Mouse (Mus musculus): ENCODE measurements around the gene Luc7l. TPM values are rescaled to one million over a fixed set of nuclear protein-coding genes. Genes with fewer than 3 reads are reported as not detected.

The Luc7l gene
- total and polyA plus RNA-seq, 2 experiments from 2014 or later: 82.7 to 84.5 TPM

DNA sequence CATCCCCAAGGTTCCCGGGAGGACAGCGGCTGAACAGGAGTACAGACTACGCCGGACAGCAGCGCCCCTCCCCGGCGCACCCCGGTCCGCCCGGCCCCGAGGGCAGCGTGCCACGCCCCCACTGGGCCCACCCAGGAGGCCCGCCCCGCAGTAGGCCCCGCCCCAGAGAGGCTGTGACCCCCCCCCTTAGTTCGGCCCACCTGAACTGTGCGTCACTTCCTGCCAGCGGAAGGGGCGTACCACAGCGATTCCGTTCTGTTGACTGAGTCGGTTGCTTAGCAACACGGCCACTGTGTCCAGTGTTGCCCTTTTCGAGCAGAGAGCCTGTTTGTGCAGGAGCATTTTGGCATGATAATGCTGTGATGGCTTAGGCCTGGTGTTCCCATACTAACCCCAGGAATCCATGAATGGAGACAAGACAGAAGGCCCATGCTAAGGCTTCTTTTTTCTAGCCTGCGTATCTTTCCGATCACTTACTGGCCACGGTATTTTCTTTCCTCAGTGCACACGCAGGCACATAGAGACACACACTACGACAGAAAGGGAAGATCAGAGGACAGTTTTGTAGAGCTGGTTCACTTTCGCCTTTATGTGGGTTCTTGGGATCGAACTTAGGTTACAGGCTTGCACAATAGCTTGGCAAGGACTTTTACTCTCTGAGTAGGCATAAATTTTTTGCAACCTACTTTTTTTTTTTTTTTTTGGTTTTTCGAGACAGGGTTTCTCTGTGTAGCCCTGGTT is 8.4 kb upstream of the Luc7l start, which contains the start of gene Fam234a:
Gene Fam234a (minus strand): TSS at position 142 of the 741 bp plus-strand sequence.
- Histone ChIP-seq H3K27me3 (ENCODE audit: insufficient read depth, low read length) (no peaks in the 10 kb centered on the region), H3K36me3 (ENCODE audit: insufficient read depth, low read length) (no peaks in the 10 kb centered on the region), H3K9me3 (ENCODE audit: low read length) (no peaks in the 10 kb centered on the region), H3K4me2 (ENCODE audit: low read depth, low read length) (peak within 1 kb of the TSS; percentile 75), H3K27ac (peak within 1 kb of the TSS; percentile 74), H3K9ac (replicated peaks; ENCODE audit: low read length) (peak within 1 kb of the TSS; percentile 72), H3K4me3 (ENCODE audit: low read length) (peak within 1 kb of the TSS; percentile 57), H3K4me1 (ENCODE audit: insufficient read depth, low read length) (no peaks in the 10 kb centered on the region)
- no peak for TF ChIP-seq CTCF (IDR thresholded peaks at IDR 0.05; ENCODE audit: low read depth)
- DNase-seq (ENCODE audit: low spot score) (peak; percentile 98), ATAC-seq (peak; percentile 98)
- WGBS: 6% methylated on average over 33 of the region's 33 CpGs

DNA sequence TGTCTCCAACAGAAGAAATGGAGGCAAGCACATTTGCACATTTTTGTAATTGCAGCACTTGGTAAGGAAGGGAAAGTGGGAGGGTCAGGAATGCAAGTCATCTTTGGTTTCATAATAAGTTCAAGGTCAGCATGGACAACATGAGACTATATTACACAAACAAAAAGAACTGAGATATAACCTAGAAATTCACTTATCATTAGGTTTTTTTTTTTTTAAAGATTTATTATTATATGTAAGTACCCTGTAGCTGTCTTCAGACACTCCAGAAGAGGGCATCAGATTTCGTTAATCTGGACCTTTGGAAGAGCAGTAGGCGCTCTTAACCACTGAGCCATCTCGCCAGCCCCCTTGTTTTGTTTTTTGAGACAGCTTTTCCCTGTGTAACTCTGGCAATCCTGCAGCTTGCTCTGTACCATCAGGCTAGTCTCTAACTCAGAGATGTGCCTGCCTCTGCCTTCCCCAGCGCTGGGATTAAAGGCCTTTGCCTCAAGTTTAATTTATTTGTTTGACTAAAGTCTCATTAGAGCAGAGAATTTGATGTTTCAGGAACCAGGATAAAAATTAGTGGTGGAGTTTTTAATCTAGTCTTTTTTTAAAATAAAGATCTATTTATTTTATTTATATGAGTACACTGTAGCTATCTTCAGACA is 684 bp upstream of the Luc7l start:
- no peaks in the 10 kb centered on the region for H3K9me3 ChIP-seq (ENCODE audit: low read length)
- peak overlapping the region; percentile 97 for H3K4me3 ChIP-seq (ENCODE audit: low read length)
- H3K4me2 ChIP-seq (ENCODE audit: low read depth, low read length): peak overlapping the region; percentile 88
- no peak for DNase-seq (ENCODE audit: low spot score)
- 54% methylated on average over 4 of the region's 4 CpGs for WGBS
- H3K27ac ChIP-seq: peak overlapping the region; percentile 99
- no peaks in the 10 kb centered on the region for H3K27me3 ChIP-seq (ENCODE audit: insufficient read depth, low read length)
- H3K9ac ChIP-seq (replicated peaks; ENCODE audit: low read length): peak overlapping the region; percentile 96; the same call in 1 of the 2 replicates
- peaks cover 10% of the 10 kb centered on the region for H3K4me1 ChIP-seq (ENCODE audit: insufficient read depth, low read length)
- no peak for TF ChIP-seq CTCF (IDR thresholded peaks at IDR 0.05; ENCODE audit: low read depth)
- H3K36me3 ChIP-seq (ENCODE audit: insufficient read depth, low read length): peaks cover 3% of the 10 kb centered on the region; the same call in 1 of the 2 replicates
- ATAC-seq: no peak

GRCm38 (mm10) chr17:26253399-26253798 is 703 bp downstream of the Luc7l start:
- Histone ChIP-seq H3K4me1 (ENCODE audit: insufficient read depth, low read length) (peaks cover 10% of the 10 kb centered on the region), H3K4me3 (ENCODE audit: low read length) (peak overlapping the region; percentile 97), H3K27ac (peak overlapping the region; percentile 99), H3K4me2 (ENCODE audit: low read depth, low read length) (peak overlapping the region; percentile 88), H3K36me3 (ENCODE audit: insufficient read depth, low read length) (peaks cover 11% of the 10 kb centered on the region; the same call in 1 of the 2 replicates), H3K27me3 (ENCODE audit: insufficient read depth, low read length) (no peaks in the 10 kb centered on the region), H3K9ac (replicated peaks; ENCODE audit: low read length) (peak overlapping the region; percentile 96), H3K9me3 (ENCODE audit: low read length) (no peaks in the 10 kb centered on the region)
- TF ChIP-seq CTCF (IDR thresholded peaks at IDR 0.05; ENCODE audit: low read depth): no peak
- ATAC-seq (peak; percentile 25), DNase-seq (ENCODE audit: low spot score) (peak; percentile 9)
- 0% methylated on average over 24 of the region's 24 CpGs for WGBS

- ATAC-seq: no peak
- TF ChIP-seq CTCF (IDR thresholded peaks at IDR 0.05; ENCODE audit: low read depth): no peak
- no peaks in the 10 kb centered on the region for H3K9me3 ChIP-seq (ENCODE audit: low read length)
Measured at GRCm38 (mm10) chr17:26255313-26255712, 2.6 kb downstream of the Luc7l start.

DNA sequence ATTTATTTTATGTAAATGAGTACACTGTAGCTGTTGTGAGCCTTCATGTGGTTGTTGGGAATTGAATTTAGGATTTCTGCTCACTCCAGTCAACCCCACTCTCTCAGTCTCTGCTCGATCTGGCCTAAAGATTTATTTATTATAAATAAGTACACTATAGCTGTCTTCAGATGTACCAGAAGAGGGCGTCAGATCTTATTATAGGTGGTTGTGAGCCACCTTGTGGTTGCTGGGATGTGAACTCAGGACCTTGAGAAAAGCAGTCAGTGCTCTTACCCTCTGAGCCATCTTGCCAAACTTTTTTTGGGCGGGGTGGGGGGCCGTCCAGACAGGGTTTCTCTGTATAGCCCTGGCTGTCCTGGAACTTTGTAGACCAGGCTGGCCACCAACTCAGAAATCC is 9.1 kb downstream of the Luc7l start:
- no peak overlapping the region for H3K27ac ChIP-seq
- peak; percentile 40 for TF ChIP-seq CTCF (IDR thresholded peaks at IDR 0.05; ENCODE audit: low read depth)
- H3K9me3 ChIP-seq (ENCODE audit: low read length): no peaks in the 10 kb centered on the region
- H3K4me1 ChIP-seq (ENCODE audit: insufficient read depth, low read length): no peaks in the 10 kb centered on the region
- H3K27me3 ChIP-seq (ENCODE audit: insufficient read depth, low read length): no peaks in the 10 kb centered on the region
- H3K4me2 ChIP-seq (ENCODE audit: low read depth, low read length): no peak overlapping the region
- no peak overlapping the region for H3K4me3 ChIP-seq (ENCODE audit: low read length)
- DNase-seq (ENCODE audit: low spot score) (peak; percentile 7), ATAC-seq (no peak)
- H3K36me3 ChIP-seq (ENCODE audit: insufficient read depth, low read length): peaks cover 48% of the 10 kb centered on the region
- H3K9ac ChIP-seq (replicated peaks; ENCODE audit: low read length): no peak overlapping the region
- 82% methylated on average over 4 of the region's 4 CpGs for WGBS

More at GRCm38 (mm10) chr17:26255313-26255712, 2.6 kb downstream of the Luc7l start:
- Histone ChIP-seq H3K27ac (no peak overlapping the region), H3K9ac (replicated peaks; ENCODE audit: low read length) (no peak overlapping the region), H3K4me2 (ENCODE audit: low read depth, low read length) (no peak overlapping the region), H3K4me1 (ENCODE audit: insufficient read depth, low read length) (peaks cover 10% of the 10 kb centered on the region), H3K4me3 (ENCODE audit: low read length) (no peak overlapping the region), H3K27me3 (ENCODE audit: insufficient read depth, low read length) (no peaks in the 10 kb centered on the region), H3K36me3 (ENCODE audit: insufficient read depth, low read length) (peaks cover 21% of the 10 kb centered on the region; the same call in 1 of the 2 replicates)
- DNase-seq (ENCODE audit: low spot score): no peak
- WGBS: 95% methylated on average over 7 of the region's 7 CpGs

DNA sequence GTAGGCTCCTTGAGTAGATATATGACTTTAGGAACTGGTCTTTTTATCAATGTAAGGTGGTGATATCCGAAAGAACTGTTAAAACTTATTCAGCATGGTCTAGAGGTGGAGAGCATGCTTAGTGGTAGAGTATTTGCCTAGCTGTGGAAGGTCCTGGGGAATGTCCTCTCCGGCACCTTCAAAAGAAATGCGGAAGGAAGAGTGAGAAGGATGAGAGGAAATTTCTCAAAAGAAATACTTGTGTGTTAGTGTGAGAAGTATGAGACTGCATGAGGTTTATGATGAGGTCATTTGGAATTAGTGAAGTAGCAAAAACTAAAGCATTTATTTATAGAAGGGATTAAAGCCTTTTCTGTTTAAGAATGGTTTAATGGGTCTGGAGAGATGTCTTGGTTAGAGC is 9.7 kb downstream of the Luc7l start:
- TF ChIP-seq CTCF (IDR thresholded peaks at IDR 0.05; ENCODE audit: low read depth): no peak
- no peaks in the 10 kb centered on the region for H3K27me3 ChIP-seq (ENCODE audit: insufficient read depth, low read length)
- no peak overlapping the region for H3K4me3 ChIP-seq (ENCODE audit: low read length)
- H3K4me1 ChIP-seq (ENCODE audit: insufficient read depth, low read length): no peaks in the 10 kb centered on the region
- H3K4me2 ChIP-seq (ENCODE audit: low read depth, low read length): no peak overlapping the region
- 97% methylated on average over 3 of the region's 3 CpGs for WGBS
- no peaks in the 10 kb centered on the region for H3K9me3 ChIP-seq (ENCODE audit: low read length)
- ATAC-seq: no peak
- no peak for DNase-seq (ENCODE audit: low spot score)
- peaks cover 49% of the 10 kb centered on the region for H3K36me3 ChIP-seq (ENCODE audit: insufficient read depth, low read length)
- H3K9ac ChIP-seq (replicated peaks; ENCODE audit: low read length): no peak overlapping the region
- H3K27ac ChIP-seq: no peak overlapping the region
